Mouse (Mus musculus): ENCODE measurements around the gene Gm20683. TPM values are rescaled to one million over a fixed set of nuclear protein-coding genes. Genes with fewer than 3 reads are reported as not detected.
A peak's percentile ranks its signal among the peaks of the same experiment; 100 is the strongest.

The Gm20683 gene
- polyA plus RNA-seq, 1 experiment from 2014 or later, result 6.0 TPM

DNA sequence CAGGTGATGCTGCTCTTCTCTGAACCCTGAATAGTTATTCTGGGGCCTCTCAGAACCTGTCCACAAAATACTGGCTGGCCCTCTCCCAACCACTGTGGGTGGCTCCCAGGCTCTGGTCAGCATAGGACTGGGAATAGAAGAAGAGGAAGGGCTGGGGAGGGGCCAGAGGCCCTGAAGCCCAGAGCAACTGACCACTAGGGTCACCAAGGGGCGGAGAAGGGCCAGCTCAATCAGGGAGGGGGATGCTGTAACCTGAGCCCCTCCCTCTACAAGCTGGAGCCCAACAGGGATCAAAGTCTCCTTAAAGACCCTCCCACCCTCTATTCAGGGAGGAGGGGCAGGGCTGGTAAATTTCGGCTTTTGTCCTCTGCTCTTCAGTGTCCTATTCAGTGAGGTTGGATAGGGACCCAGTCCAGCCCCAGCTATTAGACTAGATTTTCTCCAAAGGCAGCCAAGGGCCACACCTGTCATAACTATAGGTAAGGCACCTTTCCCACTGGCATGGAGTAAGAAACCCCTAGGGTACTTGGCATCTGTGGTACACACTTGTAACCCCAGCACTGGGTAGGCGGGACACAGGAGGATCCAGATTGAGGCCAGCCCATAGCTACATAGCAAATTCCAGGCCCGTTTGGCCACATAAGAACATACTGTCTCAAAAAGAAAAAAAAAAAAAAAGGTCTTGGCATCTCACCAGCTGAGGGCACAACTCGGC, 38.8 kb upstream of the Gm20683 start, which contains the start of gene Wfikkn1:
Gene Wfikkn1 (minus strand): TSS at position 663 of the 715 bp plus-strand sequence.
- ChIA-PET CTCF (interaction anchor here (1.2 kb wide), 1 partner anchor 45 kb away, joined by 3 read pairs; no protein-coding TSS in a partner anchor), POLR2A (interaction anchor here (1.4 kb wide), 1 partner anchor 12 kb away, joined by 3 read pairs; the partner anchor contains the start of gene Mcrip2)
- no peak for TF ChIP-seq CTCF (IDR thresholded peaks at IDR 0.05)
- in situ Hi-C loops (cut with MboI; ENCODE audit: low pct_unique_long_range_greater_than_20kb), result no loop called here
- H3K27me3 ChIP-seq, result no peaks in the 10 kb centered on the region
- DNase-seq (ENCODE audit: low read depth, low spot score) (no peak), ATAC-seq (no peak)

- ChIA-PET POLR2A (interaction anchor here (1.4 kb wide), 1 partner anchor 11 kb away, joined by 3 read pairs; the partner anchor contains the start of gene Mcrip2), CTCF (interaction anchor here (0.7 to 1.2 kb wide), 4 partner anchors 11 to 137 kb away, joined by 3 to 4 read pairs (median 3); partner anchors contain the start of gene Mcrip2)
- no peaks in the 10 kb centered on the region for H3K27me3 ChIP-seq
- ATAC-seq, result no peak
- TF ChIP-seq CTCF (IDR thresholded peaks at IDR 0.05), result no peak
- no peak for DNase-seq (ENCODE audit: low read depth, low spot score)
- in situ Hi-C loops (cut with MboI; ENCODE audit: low pct_unique_long_range_greater_than_20kb), result no loop called here
Measured at GRCm38 (mm10) chr17:25879750-25880149, 38.2 kb upstream of the Gm20683 start.

DNA sequence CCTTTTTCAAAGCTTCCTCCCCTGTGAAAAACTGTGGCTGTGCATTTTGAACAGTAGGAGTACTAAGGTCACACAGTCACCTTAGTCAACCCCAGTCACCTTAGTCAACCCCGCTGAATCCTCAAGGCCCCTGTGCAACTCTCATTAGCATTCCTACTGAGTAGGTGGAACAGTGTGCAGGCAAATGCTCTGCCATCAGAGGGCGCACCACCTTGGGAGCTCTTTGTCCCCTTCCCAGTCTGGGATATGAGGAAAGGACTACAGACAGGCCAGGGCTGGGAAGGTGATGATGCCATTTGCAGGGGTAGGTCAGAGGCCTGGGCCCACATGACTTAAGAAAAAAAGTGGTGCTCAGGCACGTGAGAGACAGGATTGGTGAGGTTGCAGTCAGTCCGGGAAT, 37.7 kb upstream of the Gm20683 start:
- POLR2A ChIA-PET, result interaction anchor here (1.4 kb wide), 1 partner anchor 11 kb away, joined by 3 read pairs; the partner anchor contains the start of gene Mcrip2
- TF ChIP-seq CTCF (IDR thresholded peaks at IDR 0.05), result no peak
- CTCF ChIA-PET, result interaction anchor here (0.7 to 1.2 kb wide), 4 partner anchors 11 to 138 kb away, joined by 3 to 4 read pairs (median 3); partner anchors contain the start of gene Mcrip2
- ATAC-seq, result no peak
- H3K27me3 ChIP-seq, result no peaks in the 10 kb centered on the region
- in situ Hi-C loops (cut with MboI; ENCODE audit: low pct_unique_long_range_greater_than_20kb), result no loop called here
- DNase-seq (ENCODE audit: low read depth, low spot score), result no peak

DNA sequence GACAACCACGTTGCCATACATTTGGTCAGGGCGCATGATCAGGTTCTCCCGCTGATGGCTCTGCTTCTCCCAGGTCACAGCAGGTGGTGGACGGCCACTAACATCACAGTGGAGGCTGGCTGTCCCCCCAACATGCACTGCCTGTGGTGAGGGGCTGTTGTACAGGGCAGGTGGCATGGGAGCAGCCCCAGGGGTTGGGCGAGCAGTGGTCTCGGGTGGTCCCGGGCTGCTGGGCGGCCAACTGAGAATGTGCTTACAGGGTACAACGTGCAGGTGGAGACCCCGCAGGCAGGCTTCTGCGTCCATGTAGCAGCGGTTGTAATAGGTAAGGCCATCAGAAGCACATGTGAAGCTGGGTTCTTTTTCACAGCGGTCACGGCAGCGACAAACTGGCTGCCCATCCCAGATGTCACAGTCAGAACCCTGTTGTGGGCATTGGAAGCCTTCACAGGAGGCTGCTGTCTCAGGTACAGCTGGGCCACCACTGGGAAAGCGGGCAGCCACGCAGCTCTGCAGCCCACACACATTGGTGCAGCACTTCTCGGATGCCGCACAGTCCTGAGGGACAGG, 37.1 kb upstream of the Gm20683 start:
- ATAC-seq, result no peak
- no peaks in the 10 kb centered on the region for H3K27me3 ChIP-seq
- POLR2A ChIA-PET, result interaction anchor here (1.4 kb wide), 1 partner anchor 10 kb away, joined by 3 read pairs; the partner anchor contains the start of gene Mcrip2
- CTCF ChIA-PET, result interaction anchor here (1.2 kb wide), 2 partner anchors 10 to 139 kb away, joined by 3 to 4 read pairs; partner anchors contain the start of gene Mcrip2
- in situ Hi-C loops (cut with MboI; ENCODE audit: low pct_unique_long_range_greater_than_20kb), result no loop called here
- no peak for TF ChIP-seq CTCF (IDR thresholded peaks at IDR 0.05)
- no peak for DNase-seq (ENCODE audit: low read depth, low spot score)

DNA sequence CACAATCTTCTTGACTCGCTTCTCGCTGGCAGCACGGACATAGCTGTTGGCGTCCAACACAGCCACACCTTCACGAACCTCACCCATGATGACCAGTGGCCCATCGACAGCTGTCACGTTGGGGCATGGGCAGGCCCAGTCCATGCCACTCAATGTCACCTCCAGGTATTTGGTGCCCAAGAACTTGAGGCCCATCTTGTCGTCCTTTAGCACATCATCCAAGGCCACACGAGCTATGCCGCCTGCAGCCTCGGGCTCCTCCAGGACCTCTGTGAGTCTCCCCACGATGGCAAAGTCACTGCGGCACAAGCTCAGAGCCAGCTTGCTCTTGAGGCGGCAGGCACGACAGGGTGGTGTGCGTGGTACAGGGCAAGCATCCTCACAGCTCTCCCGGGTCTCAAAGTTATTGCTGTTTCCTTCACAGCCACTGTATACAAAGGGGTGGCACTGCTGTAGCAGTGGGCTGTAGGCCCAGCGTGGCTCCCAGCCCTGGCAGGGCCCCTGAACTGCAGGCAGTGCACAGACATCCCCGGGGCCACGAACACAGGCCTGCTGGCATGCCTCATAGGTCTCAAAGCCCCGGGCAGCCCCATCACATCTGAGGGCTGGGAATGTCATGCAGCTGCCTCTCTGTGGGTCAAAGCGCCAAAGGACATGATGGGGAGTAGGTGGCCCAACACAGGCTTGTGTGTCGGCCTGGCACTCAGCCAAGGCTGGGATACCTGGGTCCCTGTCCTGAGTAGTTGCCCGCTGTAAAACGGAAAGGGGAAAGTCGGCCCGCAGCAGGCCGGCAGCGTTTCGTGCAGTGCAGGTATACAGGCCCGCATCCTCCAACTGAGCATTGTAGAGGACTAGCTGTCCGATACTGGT, 36.4 kb upstream of the Gm20683 start:
- TF ChIP-seq CTCF (IDR thresholded peaks at IDR 0.05), result no peak

GRCm38 (mm10) chr17:25877025-25877424, 35.5 kb upstream of the Gm20683 start:
- ATAC-seq (no peak), DNase-seq (ENCODE audit: low read depth, low spot score) (no peak)
- TF ChIP-seq CTCF (IDR thresholded peaks at IDR 0.05), result no peak
- ChIA-PET POLR2A (interaction anchor here (1.4 kb wide), 1 partner anchor 9 kb away, joined by 8 read pairs; the partner anchor contains the start of gene Mcrip2), CTCF (no interaction called here)
- in situ Hi-C loops (cut with MboI; ENCODE audit: low pct_unique_long_range_greater_than_20kb), result no loop called here
- no peaks in the 10 kb centered on the region for H3K27me3 ChIP-seq

More for the DNA sequence above, 36.4 kb upstream of the Gm20683 start:
- in situ Hi-C loops (cut with MboI; ENCODE audit: low pct_unique_long_range_greater_than_20kb), result no loop called here
- no peak for DNase-seq (ENCODE audit: low read depth, low spot score)
- no peak for ATAC-seq
- ChIA-PET CTCF (no interaction called here), POLR2A (interaction anchor here (1.4 kb wide), 1 partner anchor 10 kb away, joined by 8 read pairs; the partner anchor contains the start of gene Mcrip2)
- no peaks in the 10 kb centered on the region for H3K27me3 ChIP-seq

DNA sequence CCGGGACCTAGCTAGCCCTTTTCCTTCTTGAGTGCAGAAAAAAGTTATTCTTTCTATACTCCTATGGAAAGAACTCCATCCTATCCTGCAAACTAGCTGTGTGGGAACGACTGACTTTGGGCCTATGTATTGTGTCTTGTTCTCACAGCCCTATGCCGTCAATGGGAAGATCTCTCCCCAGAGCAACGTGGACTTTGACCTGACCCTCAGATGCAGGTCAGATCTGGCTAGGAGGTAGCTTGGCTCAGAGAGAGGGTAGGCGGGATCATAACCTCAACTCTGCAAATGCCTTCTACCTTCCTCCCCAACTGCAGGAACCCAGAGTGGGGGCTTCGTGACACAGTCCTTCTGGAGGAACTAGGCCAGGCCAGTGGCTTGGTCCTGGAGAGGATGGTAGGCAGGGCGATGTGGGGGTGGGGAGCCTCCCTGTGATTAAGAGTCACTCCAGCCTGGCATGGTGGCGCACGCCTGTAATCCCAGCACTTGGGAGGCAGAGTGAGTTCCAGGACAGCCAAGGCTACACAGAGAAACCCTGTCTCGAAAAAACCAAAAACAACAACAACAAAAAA, 34.9 kb upstream of the Gm20683 start:
- ATAC-seq (no peak), DNase-seq (ENCODE audit: low read depth, low spot score) (no peak)
- CTCF ChIA-PET, result no interaction called here
- TF ChIP-seq CTCF (IDR thresholded peaks at IDR 0.05), result no peak
- in situ Hi-C loops (cut with MboI; ENCODE audit: low pct_unique_long_range_greater_than_20kb), result no loop called here
- POLR2A ChIA-PET, result interaction anchor here (1.4 to 1.5 kb wide), 2 partner anchors 8 to 14 kb away, joined by 4 to 8 read pairs; partner anchors contain the start of gene Mcrip2
- no peaks in the 10 kb centered on the region for H3K27me3 ChIP-seq

DNA sequence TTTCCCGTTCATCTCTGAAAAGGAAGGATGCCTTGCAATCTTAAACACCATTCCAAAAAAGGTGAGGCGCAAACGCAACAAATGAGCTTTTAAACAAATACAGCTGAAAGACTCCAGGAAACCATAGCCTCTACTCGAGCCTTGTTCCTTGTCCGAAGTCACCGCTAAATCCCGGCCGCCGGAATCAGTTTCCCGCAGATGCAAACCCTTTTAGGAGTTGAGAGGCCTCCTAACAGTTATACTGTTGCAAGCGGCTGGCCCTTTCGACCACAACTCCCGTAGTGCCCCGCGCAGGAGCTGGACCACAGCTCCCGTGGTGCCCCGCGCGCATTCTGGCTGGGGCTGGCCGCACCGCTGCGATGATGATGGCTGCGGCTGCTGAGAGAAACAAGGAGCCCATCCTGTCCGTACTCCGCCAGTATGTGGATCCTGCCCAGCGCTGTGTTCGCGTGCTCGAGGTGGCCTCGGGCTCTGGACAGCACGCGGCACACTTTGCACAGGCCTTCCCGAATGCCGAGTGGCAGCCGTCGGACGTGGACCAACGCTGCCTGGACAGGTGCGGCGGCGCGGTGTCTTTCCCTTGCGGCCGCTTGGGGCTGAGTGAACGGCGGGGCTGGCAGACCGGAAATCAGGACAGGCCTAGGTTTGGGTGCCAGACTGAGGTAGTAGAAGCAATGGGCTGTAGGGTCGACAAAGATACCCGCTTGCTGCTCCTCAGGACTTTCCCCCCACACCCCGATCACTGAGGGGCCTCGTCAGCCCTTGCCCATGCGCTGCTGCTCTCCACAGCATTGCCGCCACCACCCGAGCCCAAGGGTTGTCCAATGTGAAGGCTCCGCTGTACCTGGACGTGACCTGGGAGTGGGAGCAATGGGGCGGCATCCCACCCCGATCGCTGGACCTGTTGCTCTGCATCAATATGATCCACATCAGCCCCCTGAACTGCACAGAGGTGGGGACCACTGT, 33.9 kb upstream of the Gm20683 start:
- no peaks in the 10 kb centered on the region for H3K27me3 ChIP-seq
- ATAC-seq (peak; percentile 78), DNase-seq (ENCODE audit: low read depth, low spot score) (no peak)
- CTCF ChIA-PET, result interaction anchor here (1.1 kb wide), 1 partner anchor 13 kb away, joined by 4 read pairs; no protein-coding TSS in a partner anchor
- no peak for TF ChIP-seq CTCF (IDR thresholded peaks at IDR 0.05)
- POLR2A ChIA-PET, result interaction anchor here (0.9 to 1.7 kb wide), 5 partner anchors 13 to 47 kb away, joined by 3 to 5 read pairs (median 4); partner anchors contain the start of genes Jmjd8 and Wdr90
- in situ Hi-C loops (cut with MboI; ENCODE audit: low pct_unique_long_range_greater_than_20kb), result no loop called here

Data from Patski (cell line).